Mouse (Mus musculus) MEL (cell line): Measurements from ENCODE around the gene Negr1. TPM values are rescaled to one million over a fixed set of nuclear protein-coding genes. Genes with fewer than 3 reads are reported as not detected.
A peak's percentile ranks its signal among the peaks of the same experiment; 100 is the strongest.

Experiments
- DNase-seq: peaks from one replicate; pipeline ENCODE4 v3.0.0; 2011; ENCODE audit warnings: low read depth, low spot score
- H3K27ac ChIP-seq: 2 replicates; pipeline ENCODE4 v1.5.1; 2012; ENCODE audit warnings: low read depth, mild to moderate bottlenecking, control low read depth, low read length, moderate library complexity; ENCODE audit not compliant: control insufficient read depth
- H3K27me3 ChIP-seq, 2 experiments: fragments of 150-350 bp in 1 of 2; sonication (generic) in 1 of 2; 2 replicates each; pipeline ENCODE4 v1.6.1; 2012; ENCODE audit warnings: low read length in 2 of 2, mild to moderate bottlenecking in 2 of 2, improper control_type of control experiment in 1 of 2, moderate library complexity in 1 of 2; ENCODE audit not compliant: insufficient read depth in 2 of 2, control insufficient read depth in 1 of 2
- H3K36me3 ChIP-seq, 2 experiments: 2 replicates each; pipeline ENCODE4 v1.6.1; 2012 to 2014; ENCODE audit warnings: low read length in 2 of 2, improper control_type of control experiment in 1 of 2, inconsistent platforms in 1 of 2, mild to moderate bottlenecking in 1 of 2; ENCODE audit not compliant: insufficient read depth in 2 of 2, control insufficient read depth in 1 of 2
- H3K4me1 ChIP-seq, 2 experiments: fragments of 150-350 bp in 1 of 2; sonication (generic) in 1 of 2; 2 replicates each; pipeline ENCODE4 v1.6.1; 2012; ENCODE audit warnings: low read length in 2 of 2, improper control_type of control experiment in 1 of 2, mild to moderate bottlenecking in 1 of 2; ENCODE audit not compliant: insufficient read depth in 2 of 2, control insufficient read depth in 1 of 2
- H3K4me3 ChIP-seq, 2 experiments: fragments of 150-350 bp in 1 of 2; sonication (generic) in 1 of 2; 2 replicates each; pipeline ENCODE4 v1.5.1; 2012; ENCODE audit warnings: low read depth in 2 of 2, low read length in 2 of 2, mild to moderate bottlenecking in 2 of 2, moderate library complexity in 2 of 2, control low read depth in 1 of 2, improper control_type of control experiment in 1 of 2; ENCODE audit not compliant: control insufficient read depth in 1 of 2, insufficient read depth in 1 of 2
- H3K79me2 ChIP-seq: 2 replicates; pipeline ENCODE4 v1.6.1; 2012; ENCODE audit warnings: mild to moderate bottlenecking, low read length, moderate library complexity; ENCODE audit not compliant: control insufficient read depth, poor library complexity, insufficient read depth
- H3K9ac ChIP-seq: 2 replicates; pipeline ENCODE4 v1.6.1; 2012; ENCODE audit warnings: low read depth, mild to moderate bottlenecking, control low read depth, low read length, moderate library complexity; ENCODE audit not compliant: control insufficient read depth, poor library complexity, severe bottlenecking
- H3K9me3 ChIP-seq: fragments of 150-350 bp; sonication (generic); replicated peaks from 2 replicates; pipeline ENCODE4 v1.6.1; 2012; ENCODE audit warnings: mild to moderate bottlenecking, low read length, improper control_type of control experiment, moderate library complexity; ENCODE audit not compliant: insufficient read depth
- CHD2 ChIP-seq: IDR thresholded peaks from 2 replicates; pipeline ENCODE4 v1.6.1; 2011; ENCODE audit warnings: low read length, improper control_type of control experiment
- CTCF ChIP-seq, 3 experiments: IDR thresholded peaks in 2 of 3; conservative IDR thresholded peaks in 1 of 3; 2 replicates each; pipeline ENCODE4 v1.5.1; 2011 to 2012; ENCODE audit warnings: low read length in 3 of 3, low read depth in 2 of 3, mild to moderate bottlenecking in 2 of 3, improper control_type of control experiment in 1 of 3, inconsistent platforms in 1 of 3, mixed read lengths in 1 of 3, moderate library complexity in 1 of 3; ENCODE audit not compliant: control insufficient read depth in 1 of 3, insufficient read depth in 1 of 3, poor library complexity in 1 of 3, severe bottlenecking in 1 of 3
- ELF1 ChIP-seq: IDR thresholded peaks from 2 replicates; pipeline ENCODE4 v1.6.1; 2014; ENCODE audit warnings: low read depth, mild to moderate bottlenecking, inconsistent platforms, low read length, improper control_type of control experiment, moderate library complexity
- ETS1 ChIP-seq: IDR thresholded peaks from 2 replicates; pipeline ENCODE4 v1.6.1; 2012; ENCODE audit warnings: low read depth, mild to moderate bottlenecking, inconsistent platforms, low read length, improper control_type of control experiment, moderate library complexity
- GABPA ChIP-seq: IDR thresholded peaks from 2 replicates; pipeline ENCODE4 v1.6.1; 2012; ENCODE audit warnings: low read depth, mild to moderate bottlenecking, inconsistent platforms, low read length, improper control_type of control experiment, moderate library complexity
- GATA1 ChIP-seq: IDR thresholded peaks from 2 replicates; pipeline ENCODE4 v1.6.1; 2011; ENCODE audit warnings: low read depth, low read length, improper control_type of control experiment
- JUND ChIP-seq: IDR thresholded peaks from 2 replicates; pipeline ENCODE4 v1.6.1; 2011; ENCODE audit warnings: low read depth, mild to moderate bottlenecking, improper control_type of control experiment, low read length
- KAT2A ChIP-seq: conservative IDR thresholded peaks from 2 replicates; pipeline ENCODE4 v1.6.1; 2012; ENCODE audit warnings: low read depth, low read length, improper control_type of control experiment, inconsistent platforms
- MAFK ChIP-seq: IDR thresholded peaks from 2 replicates; pipeline ENCODE4 v1.6.1; 2011; ENCODE audit warnings: low read depth, mild to moderate bottlenecking, low read length, improper control_type of control experiment, borderline replicate concordance
- MAX ChIP-seq: IDR thresholded peaks from 2 replicates; pipeline ENCODE4 v1.6.1; 2011; ENCODE audit warnings: low read length, improper control_type of control experiment
- MAZ ChIP-seq: IDR thresholded peaks from 2 replicates; pipeline ENCODE4 v1.6.1; 2012; ENCODE audit warnings: low read depth, mild to moderate bottlenecking, inconsistent platforms, low read length, improper control_type of control experiment
- MEF2A ChIP-seq: IDR thresholded peaks from 2 replicates; pipeline ENCODE4 v1.6.1; 2014; ENCODE audit warnings: low read depth, mild to moderate bottlenecking, inconsistent platforms, low read length, improper control_type of control experiment; ENCODE audit not compliant: poor library complexity, insufficient replicate concordance, severe bottlenecking; ENCODE audit errors: extremely low read depth
- MYB ChIP-seq: IDR thresholded peaks from 2 replicates; pipeline ENCODE4 v1.6.1; 2011; ENCODE audit warnings: mild to moderate bottlenecking, low read depth, low read length, improper control_type of control experiment
- NELFE ChIP-seq: IDR thresholded peaks from 2 replicates; pipeline ENCODE4 v1.6.1; 2011; ENCODE audit warnings: low read depth, low read length, improper control_type of control experiment
- NRF1 ChIP-seq: IDR thresholded peaks from 2 replicates; pipeline ENCODE4 v1.6.1; 2014; ENCODE audit warnings: low read depth, mild to moderate bottlenecking, inconsistent platforms, low read length, improper control_type of control experiment, moderate library complexity; ENCODE audit not compliant: poor library complexity, insufficient read depth, severe bottlenecking
- POLR2A ChIP-seq, 2 experiments: IDR thresholded peaks; 2 replicates each; pipeline ENCODE4 v1.6.1; 2011 to 2012; ENCODE audit warnings: low read length in 2 of 2, mild to moderate bottlenecking in 2 of 2, control low read depth in 1 of 2, improper control_type of control experiment in 1 of 2, low read depth in 1 of 2, moderate library complexity in 1 of 2; ENCODE audit not compliant: control insufficient read depth in 1 of 2, insufficient read depth in 1 of 2, poor library complexity in 1 of 2
- POLR2AphosphoS5 ChIP-seq: IDR thresholded peaks from 2 replicates; pipeline ENCODE4 v1.6.1; 2012; ENCODE audit warnings: low read depth, borderline replicate concordance, mild to moderate bottlenecking, inconsistent platforms, low read length, moderate library complexity, mixed read lengths
- RAD21 ChIP-seq: IDR thresholded peaks from 2 replicates; pipeline ENCODE4 v1.6.1; 2011; ENCODE audit warnings: mild to moderate bottlenecking, low read depth, low read length, improper control_type of control experiment
- RCOR1 ChIP-seq: IDR thresholded peaks from 2 replicates; pipeline ENCODE4 v1.6.1; 2012; ENCODE audit warnings: low read depth, mild to moderate bottlenecking, inconsistent platforms, low read length, improper control_type of control experiment
- SIN3A ChIP-seq: IDR thresholded peaks from 2 replicates; pipeline ENCODE4 v1.6.1; 2012; ENCODE audit warnings: low read length, improper control_type of control experiment, inconsistent platforms
- TAL1 ChIP-seq: IDR thresholded peaks from 2 replicates; pipeline ENCODE4 v1.6.1; 2012; ENCODE audit warnings: mild to moderate bottlenecking, inconsistent platforms, low read length, moderate library complexity, mixed read lengths
- ZC3H11A ChIP-seq: IDR thresholded peaks from 2 replicates; pipeline ENCODE4 v1.6.1; 2012; ENCODE audit warnings: low read depth, mild to moderate bottlenecking, inconsistent platforms, low read length, improper control_type of control experiment
- polyA plus RNA-seq, 2 experiments: library from polyadenylated mRNA; stranded (reverse) in 1 of 2; unstranded in 1 of 2; fragments of >175 nt in 1 of 2; fragments of >200 nt in 1 of 2; gene quantifications; 2 replicates each; pipeline versions ENCODE4 v1.2.1 to v1.2.4; 2012; ENCODE audit warnings: low replicate concordance in 2 of 2, low read depth in 1 of 2; ENCODE audit not compliant: insufficient read length in 2 of 2, insufficient read depth in 1 of 2, missing spikeins in 1 of 2
- total RNA-seq: library from RNA; depleted of rRNA; stranded (reverse); fragments of 300-350 nt; gene quantifications from 2 replicates; pipeline ENCODE4 v1.2.3, GENCODE M21; 2012

The Negr1 gene
- total and polyA plus RNA-seq, 3 experiments = not detected

DNA sequence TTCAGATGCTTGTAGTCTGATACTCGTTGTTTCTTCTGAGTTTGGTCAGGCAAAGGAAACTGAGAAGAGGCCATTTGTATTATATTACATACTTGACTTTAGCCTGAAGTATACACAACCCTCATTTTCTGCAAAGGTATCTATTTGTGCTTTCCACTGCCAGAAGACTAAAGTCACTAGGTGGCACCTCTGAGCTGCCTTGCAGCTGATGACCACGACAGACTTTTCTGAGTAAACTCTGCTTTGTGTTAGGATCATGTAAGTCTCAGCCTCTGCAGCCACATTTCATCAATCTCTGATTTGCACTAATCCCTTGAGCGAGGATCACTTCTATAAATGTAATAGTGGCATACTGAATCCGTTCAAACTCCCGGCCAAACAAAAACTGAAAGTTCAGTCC, 671.1 kb downstream of the Negr1 start:
- Histone ChIP-seq H3K79me2 (no peaks in the 10 kb centered on the region), H3K27ac (no peak overlapping the region), H3K36me3 (no peaks in the 10 kb centered on the region), H3K27me3 (no peaks in the 10 kb centered on the region), H3K9ac (no peak overlapping the region), H3K9me3 (no peaks in the 10 kb centered on the region), H3K4me1 (no peaks in the 10 kb centered on the region), H3K4me3 (no peak overlapping the region)
- DNase-seq = peak; percentile 3
- TF ChIP-seq MEF2A (no peak), CTCF (IDR thresholded peaks at IDR 0.05 in 2 of 3, conservative IDR thresholded peaks at IDR 0.05 in 1 of 3; ENCODE audit: control insufficient read depth in 1 of 3, insufficient read depth in 1 of 3, low read depth in 2 of 3, low read length in 3 of 3, poor library complexity in 1 of 3, severe bottlenecking in 1 of 3) (peak in 1 of 3 experiments; percentile 6; a peak in 1 of 6 replicates), GABPA (no peak), RAD21 (0 out of 2 replicates have a peak, but pooled peaks have one; percentile 1)

- Histone ChIP-seq H3K9me3 (no peaks in the 10 kb centered on the region), H3K79me2 (no peaks in the 10 kb centered on the region), H3K36me3 (no peaks in the 10 kb centered on the region), H3K9ac (no peak overlapping the region), H3K27me3 (no peaks in the 10 kb centered on the region), H3K4me3 (no peak overlapping the region), H3K4me1 (no peaks in the 10 kb centered on the region), H3K27ac (no peak overlapping the region)
- DNase-seq = no peak
- TF ChIP-seq NRF1 (no peak), KAT2A (no peak), NELFE (no peak), ETS1 (no peak), JUND (no peak), TAL1 (no peak), GATA1 (no peak), MAZ (no peak), CHD2 (no peak), MAX (no peak), SIN3A (no peak), POLR2A (IDR thresholded peaks at IDR 0.05; ENCODE audit: control insufficient read depth in 1 of 2, insufficient read depth in 1 of 2, low read depth in 1 of 2, low read length in 2 of 2, poor library complexity in 1 of 2) (no peak), MAFK (no peak), RCOR1 (no peak), POLR2AphosphoS5 (no peak), RAD21 (no peak), MYB (no peak), ELF1 (no peak), ZC3H11A (no peak)
These were observed 678.6 kb downstream of the Negr1 start for GRCm38 (mm10) chr3:157240240-157240639.
